Mouse (Mus musculus) MEL (cell line): Measurements from ENCODE around the gene Olfr555. TPM values are rescaled to one million over a fixed set of nuclear protein-coding genes. Genes with fewer than 3 reads are reported as not detected.

ENCODE experiments used
- DNase-seq: peaks from one replicate; pipeline ENCODE4 v3.0.0; 2011; ENCODE audit warnings: low read depth, low spot score
- H3K27ac ChIP-seq: 2 replicates; pipeline ENCODE4 v1.5.1; 2012; ENCODE audit warnings: low read depth, mild to moderate bottlenecking, control low read depth, low read length, moderate library complexity; ENCODE audit not compliant: control insufficient read depth
- H3K27me3 ChIP-seq, 2 experiments: fragments of 150-350 bp in 1 of 2; sonication (generic) in 1 of 2; 2 replicates each; pipeline ENCODE4 v1.6.1; 2012; ENCODE audit warnings: low read length in 2 of 2, mild to moderate bottlenecking in 2 of 2, improper control_type of control experiment in 1 of 2, moderate library complexity in 1 of 2; ENCODE audit not compliant: insufficient read depth in 2 of 2, control insufficient read depth in 1 of 2
- H3K36me3 ChIP-seq, 2 experiments: 2 replicates each; pipeline ENCODE4 v1.6.1; 2012 to 2014; ENCODE audit warnings: low read length in 2 of 2, improper control_type of control experiment in 1 of 2, inconsistent platforms in 1 of 2, mild to moderate bottlenecking in 1 of 2; ENCODE audit not compliant: insufficient read depth in 2 of 2, control insufficient read depth in 1 of 2
- H3K4me1 ChIP-seq, 2 experiments: fragments of 150-350 bp in 1 of 2; sonication (generic) in 1 of 2; 2 replicates each; pipeline ENCODE4 v1.6.1; 2012; ENCODE audit warnings: low read length in 2 of 2, improper control_type of control experiment in 1 of 2, mild to moderate bottlenecking in 1 of 2; ENCODE audit not compliant: insufficient read depth in 2 of 2, control insufficient read depth in 1 of 2
- H3K4me3 ChIP-seq, 2 experiments: fragments of 150-350 bp in 1 of 2; sonication (generic) in 1 of 2; 2 replicates each; pipeline ENCODE4 v1.5.1; 2012; ENCODE audit warnings: low read depth in 2 of 2, low read length in 2 of 2, mild to moderate bottlenecking in 2 of 2, moderate library complexity in 2 of 2, control low read depth in 1 of 2, improper control_type of control experiment in 1 of 2; ENCODE audit not compliant: control insufficient read depth in 1 of 2, insufficient read depth in 1 of 2
- H3K79me2 ChIP-seq: 2 replicates; pipeline ENCODE4 v1.6.1; 2012; ENCODE audit warnings: mild to moderate bottlenecking, low read length, moderate library complexity; ENCODE audit not compliant: control insufficient read depth, poor library complexity, insufficient read depth
- H3K9ac ChIP-seq: 2 replicates; pipeline ENCODE4 v1.6.1; 2012; ENCODE audit warnings: low read depth, mild to moderate bottlenecking, control low read depth, low read length, moderate library complexity; ENCODE audit not compliant: control insufficient read depth, poor library complexity, severe bottlenecking
- H3K9me3 ChIP-seq: fragments of 150-350 bp; sonication (generic); replicated peaks from 2 replicates; pipeline ENCODE4 v1.6.1; 2012; ENCODE audit warnings: mild to moderate bottlenecking, low read length, improper control_type of control experiment, moderate library complexity; ENCODE audit not compliant: insufficient read depth
- BHLHE40 ChIP-seq: IDR thresholded peaks from 2 replicates; pipeline ENCODE4 v1.6.1; 2012; ENCODE audit warnings: low read depth, mild to moderate bottlenecking, inconsistent platforms, low read length, improper control_type of control experiment, borderline replicate concordance
- CHD2 ChIP-seq: IDR thresholded peaks from 2 replicates; pipeline ENCODE4 v1.6.1; 2011; ENCODE audit warnings: low read length, improper control_type of control experiment
- CTCF ChIP-seq, 3 experiments: IDR thresholded peaks in 2 of 3; conservative IDR thresholded peaks in 1 of 3; 2 replicates each; pipeline ENCODE4 v1.5.1; 2011 to 2012; ENCODE audit warnings: low read length in 3 of 3, low read depth in 2 of 3, mild to moderate bottlenecking in 2 of 3, improper control_type of control experiment in 1 of 3, inconsistent platforms in 1 of 3, mixed read lengths in 1 of 3, moderate library complexity in 1 of 3; ENCODE audit not compliant: control insufficient read depth in 1 of 3, insufficient read depth in 1 of 3, poor library complexity in 1 of 3, severe bottlenecking in 1 of 3
- E2F4 ChIP-seq: IDR thresholded peaks from 2 replicates; pipeline ENCODE4 v1.6.1; 2011; ENCODE audit warnings: low read depth, low read length, improper control_type of control experiment, borderline replicate concordance
- GABPA ChIP-seq: IDR thresholded peaks from 2 replicates; pipeline ENCODE4 v1.6.1; 2012; ENCODE audit warnings: low read depth, mild to moderate bottlenecking, inconsistent platforms, low read length, improper control_type of control experiment, moderate library complexity
- HCFC1 ChIP-seq: IDR thresholded peaks from 2 replicates; pipeline ENCODE4 v1.6.1; 2012; ENCODE audit warnings: low read depth, mild to moderate bottlenecking, inconsistent platforms, low read length, improper control_type of control experiment, moderate library complexity
- MAX ChIP-seq: IDR thresholded peaks from 2 replicates; pipeline ENCODE4 v1.6.1; 2011; ENCODE audit warnings: low read length, improper control_type of control experiment
- MYC ChIP-seq: IDR thresholded peaks from 2 replicates; pipeline ENCODE4 v1.6.1; 2011; ENCODE audit warnings: low read depth, mild to moderate bottlenecking, low read length, improper control_type of control experiment, moderate library complexity
- RAD21 ChIP-seq: IDR thresholded peaks from 2 replicates; pipeline ENCODE4 v1.6.1; 2011; ENCODE audit warnings: mild to moderate bottlenecking, low read depth, low read length, improper control_type of control experiment
- SMC3 ChIP-seq: IDR thresholded peaks from 2 replicates; pipeline ENCODE4 v1.6.1; 2011; ENCODE audit warnings: low read depth, low read length, improper control_type of control experiment
- ZC3H11A ChIP-seq: IDR thresholded peaks from 2 replicates; pipeline ENCODE4 v1.6.1; 2012; ENCODE audit warnings: low read depth, mild to moderate bottlenecking, inconsistent platforms, low read length, improper control_type of control experiment
- ZKSCAN1 ChIP-seq: IDR thresholded peaks from 2 replicates; pipeline ENCODE4 v1.6.1; 2012; ENCODE audit warnings: low read depth, mild to moderate bottlenecking, inconsistent platforms, low read length, improper control_type of control experiment, moderate library complexity
- ZMIZ1 ChIP-seq: IDR thresholded peaks from 2 replicates; pipeline ENCODE4 v1.6.1; 2012; ENCODE audit warnings: low read depth, mild to moderate bottlenecking, inconsistent platforms, low read length, improper control_type of control experiment, moderate library complexity
- polyA plus RNA-seq, 2 experiments: library from polyadenylated mRNA; stranded (reverse) in 1 of 2; unstranded in 1 of 2; fragments of >175 nt in 1 of 2; fragments of >200 nt in 1 of 2; gene quantifications; 2 replicates each; pipeline versions ENCODE4 v1.2.1 to v1.2.4; 2012; ENCODE audit warnings: low replicate concordance in 2 of 2, low read depth in 1 of 2; ENCODE audit not compliant: insufficient read length in 2 of 2, insufficient read depth in 1 of 2, missing spikeins in 1 of 2
- total RNA-seq: library from RNA; depleted of rRNA; stranded (reverse); fragments of 300-350 nt; gene quantifications from 2 replicates; pipeline ENCODE4 v1.2.3, GENCODE M21; 2012; rRNA removed

Gene Olfr555
- total and polyA plus RNA-seq, 3 experiments, result not detected

- H3K4me1 ChIP-seq, result no peaks in the 10 kb centered on the region
- H3K36me3 ChIP-seq, result no peaks in the 10 kb centered on the region
- TF ChIP-seq MAX (no peak), GABPA (no peak), ZKSCAN1 (no peak), CTCF (IDR thresholded peaks at IDR 0.05 in 2 of 3, conservative IDR thresholded peaks at IDR 0.05 in 1 of 3; ENCODE audit: control insufficient read depth in 1 of 3, insufficient read depth in 1 of 3, low read depth in 2 of 3, low read length in 3 of 3, poor library complexity in 1 of 3, severe bottlenecking in 1 of 3) (no peak), BHLHE40 (no peak), ZC3H11A (no peak)
- no peaks in the 10 kb centered on the region for H3K27me3 ChIP-seq
- no peak overlapping the region for H3K4me3 ChIP-seq
- H3K9me3 ChIP-seq, result no peaks in the 10 kb centered on the region
- no peak overlapping the region for H3K27ac ChIP-seq
- no peak overlapping the region for H3K9ac ChIP-seq
- no peaks in the 10 kb centered on the region for H3K79me2 ChIP-seq
- DNase-seq, result no peak
Observed at GRCm38 (mm10) chr7:102698461-102698860, 39.8 kb downstream of the Olfr555 start.

GRCm38 (mm10) chr7:102701915-102702314, 43.3 kb downstream of the Olfr555 start, which contains the start of gene Olfr558:
Gene Olfr558 (plus strand): TSS chr7:102702215.
- H3K27me3 ChIP-seq, result no peaks in the 10 kb centered on the region; a peak in 1 of 4 replicates
- H3K79me2 ChIP-seq, result no peaks in the 10 kb centered on the region
- no peak within 1 kb of the TSS for H3K4me3 ChIP-seq
- no peaks in the 10 kb centered on the region for H3K36me3 ChIP-seq
- no peak within 1 kb of the TSS for H3K27ac ChIP-seq
- no peak for DNase-seq
- no peaks in the 10 kb centered on the region for H3K9me3 ChIP-seq
- no peak within 1 kb of the TSS for H3K9ac ChIP-seq
- no peak for TF ChIP-seq SMC3
- TF ChIP-seq MYC, result no peak
- TF ChIP-seq ZC3H11A, result no peak
- no peak for TF ChIP-seq ZMIZ1
- no peak for TF ChIP-seq CHD2
- TF ChIP-seq HCFC1, result no peak
- no peak for TF ChIP-seq E2F4
- TF ChIP-seq RAD21, result no peak
- TF ChIP-seq GABPA, result no peak
- no peaks in the 10 kb centered on the region for H3K4me1 ChIP-seq

Other genes with a start within 250 kb of the Olfr555 start
- 147 and 154 TPM in 2 replicates for gene Rrm1, start 217.1 kb upstream of the Olfr555 start, total RNA-seq
- gene Rrm1, start 217.1 kb upstream of the Olfr555 start, polyA plus RNA-seq, result 100 to 1,000 TPM in 1 of 2 experiments, not detected in 1; 228 TPM
- 0.12 TPM in 1 of 2 replicates, not detected in the other for gene Olfr543, start 177.1 kb upstream of the Olfr555 start, total RNA-seq
- under 1 TPM in 1 of 2 experiments, not detected in 1; 0.61 TPM for gene Olfr543, start 177.1 kb upstream of the Olfr555 start, polyA plus RNA-seq
- 0.04 and 0.07 TPM in 2 replicates for gene Olfr544, start 170.5 kb upstream of the Olfr555 start, total RNA-seq
- under 1 TPM in 1 of 2 experiments, not detected in 1; 0.07 TPM for gene Olfr544, start 170.5 kb upstream of the Olfr555 start, polyA plus RNA-seq
- gene Olfr545, start 159.2 kb upstream of the Olfr555 start, total RNA-seq, result 0.12 TPM in 1 of 2 replicates, not detected in the other
- gene Olfr545, start 159.2 kb upstream of the Olfr555 start, polyA plus RNA-seq, result under 1 TPM in 1 of 2 experiments, not detected in 1; 0.25 TPM
- gene Olfr547, start 124.1 kb upstream of the Olfr555 start, total RNA-seq, result not detected in 2 replicates
- not detected for gene Olfr547, start 124.1 kb upstream of the Olfr555 start, polyA plus RNA-seq
- gene Olfr548-ps1, start 117.9 kb upstream of the Olfr555 start, total RNA-seq, result not detected in 2 replicates
- gene Olfr548-ps1, start 117.9 kb upstream of the Olfr555 start, polyA plus RNA-seq, result not detected
- not detected in 2 replicates for gene Olfr549, start 109.0 kb upstream of the Olfr555 start, total RNA-seq
- gene Olfr549, start 109.0 kb upstream of the Olfr555 start, polyA plus RNA-seq, result not detected
- 1.3 and 3.3 TPM in 2 replicates for gene Trim21, start 93.3 kb upstream of the Olfr555 start, total RNA-seq
- 1 to 10 TPM in 1 of 2 experiments, not detected in 1; 2.8 TPM for gene Trim21, start 93.3 kb upstream of the Olfr555 start, polyA plus RNA-seq
- gene Olfr550, start 87.4 kb upstream of the Olfr555 start, total RNA-seq, result not detected in 2 replicates
- gene Olfr550, start 87.4 kb upstream of the Olfr555 start, polyA plus RNA-seq, result not detected
- gene Olfr551, start 66.9 kb upstream of the Olfr555 start, total RNA-seq, result not detected in 2 replicates
- gene Olfr551, start 66.9 kb upstream of the Olfr555 start, polyA plus RNA-seq, result not detected
- gene Olfr552, start 61.1 kb upstream of the Olfr555 start, total RNA-seq, result not detected in 2 replicates
- not detected for gene Olfr552, start 61.1 kb upstream of the Olfr555 start, polyA plus RNA-seq
- gene Olfr553, start 40.6 kb upstream of the Olfr555 start, total RNA-seq, result not detected in 2 replicates
- not detected for gene Olfr553, start 40.6 kb upstream of the Olfr555 start, polyA plus RNA-seq
- not detected in 2 replicates for gene Olfr554, start 20.4 kb upstream of the Olfr555 start, total RNA-seq
- gene Olfr554, start 20.4 kb upstream of the Olfr555 start, polyA plus RNA-seq, result not detected
- gene Olfr556, start 6.1 kb downstream of the Olfr555 start, total RNA-seq, result not detected in 2 replicates
- gene Olfr556, start 6.1 kb downstream of the Olfr555 start, polyA plus RNA-seq, result not detected
- not detected in 2 replicates for gene Trim68, start 28.5 kb downstream of the Olfr555 start, total RNA-seq
- gene Trim68, start 28.5 kb downstream of the Olfr555 start, polyA plus RNA-seq, result not detected
- gene Olfr557, start 37.1 kb downstream of the Olfr555 start, total RNA-seq, result not detected in 2 replicates
- not detected for gene Olfr557, start 37.1 kb downstream of the Olfr555 start, polyA plus RNA-seq
- not detected in 2 replicates for gene Olfr558, start 43.4 kb downstream of the Olfr555 start, total RNA-seq
- gene Olfr558, start 43.4 kb downstream of the Olfr555 start, polyA plus RNA-seq, result not detected
- gene Olfr33, start 60.2 kb downstream of the Olfr555 start, total RNA-seq, result not detected in 2 replicates
- not detected for gene Olfr33, start 60.2 kb downstream of the Olfr555 start, polyA plus RNA-seq
- gene Olfr559, start 68.7 kb downstream of the Olfr555 start, total RNA-seq, result not detected in 2 replicates
- not detected for gene Olfr559, start 68.7 kb downstream of the Olfr555 start, polyA plus RNA-seq
- gene Olfr560, start 100.5 kb downstream of the Olfr555 start, total RNA-seq, result not detected in 2 replicates
- gene Olfr560, start 100.5 kb downstream of the Olfr555 start, polyA plus RNA-seq, result not detected
- gene Olfr78, start 100.6 kb downstream of the Olfr555 start, total RNA-seq, result not detected in 2 replicates
- not detected for gene Olfr78, start 100.6 kb downstream of the Olfr555 start, polyA plus RNA-seq
- gene Olfr561, start 112.4 kb downstream of the Olfr555 start, total RNA-seq, result not detected in 2 replicates
- gene Olfr561, start 112.4 kb downstream of the Olfr555 start, polyA plus RNA-seq, result not detected
- not detected in 2 replicates for gene Olfr564, start 144.7 kb downstream of the Olfr555 start, total RNA-seq
- gene Olfr564, start 144.7 kb downstream of the Olfr555 start, polyA plus RNA-seq, result not detected
- gene Olfr566, start 199.9 kb downstream of the Olfr555 start, total RNA-seq, result not detected in 2 replicates
- gene Olfr566, start 199.9 kb downstream of the Olfr555 start, polyA plus RNA-seq, result not detected
- not detected in 2 replicates for gene Olfr568, start 218.3 kb downstream of the Olfr555 start, total RNA-seq
- gene Olfr568, start 218.3 kb downstream of the Olfr555 start, polyA plus RNA-seq, result not detected
- gene Olfr569, start 232.1 kb downstream of the Olfr555 start, total RNA-seq, result not detected in 2 replicates
- not detected for gene Olfr569, start 232.1 kb downstream of the Olfr555 start, polyA plus RNA-seq
- gene Olfr570, start 235.8 kb downstream of the Olfr555 start, total RNA-seq, result not detected in 2 replicates
- gene Olfr570, start 235.8 kb downstream of the Olfr555 start, polyA plus RNA-seq, result not detected